Mouse (Mus musculus): Measurements from ENCODE around the gene Ptpn11.

The Ptpn11 gene

GRCm38 (mm10) chr5:121125563-121125962 lies 65.6 kb downstream of the Ptpn11 start:
- no peak for DNase-seq (ENCODE audit: low read depth)

- peak; percentile 38 for DNase-seq (ENCODE audit: low read depth)
These were observed 66.7 kb downstream of the Ptpn11 start for GRCm38 (mm10) chr5:121124208-121125185.

- no peak for DNase-seq (ENCODE audit: low read depth)
These were observed 67.8 kb downstream of the Ptpn11 start for GRCm38 (mm10) chr5:121123399-121123798.

- no peak for DNase-seq (ENCODE audit: low read depth)
These were observed 68.6 kb downstream of the Ptpn11 start for GRCm38 (mm10) chr5:121122577-121122976.

GRCm38 (mm10) chr5:121122036-121122435 lies 69.2 kb downstream of the Ptpn11 start:
- DNase-seq (ENCODE audit: low read depth), result no peak

GRCm38 (mm10) chr5:121119331-121120034 lies 71.7 kb downstream of the Ptpn11 start:
- no peak for DNase-seq (ENCODE audit: low read depth)

GRCm38 (mm10) chr5:121118345-121118744 lies 72.9 kb downstream of the Ptpn11 start:
- DNase-seq (ENCODE audit: low read depth), result no peak

- no peak for DNase-seq (ENCODE audit: low read depth)
These were observed 74.3 kb downstream of the Ptpn11 start for GRCm38 (mm10) chr5:121116941-121117340.

- DNase-seq (ENCODE audit: low read depth), result no peak
These were observed 75.6 kb downstream of the Ptpn11 start for GRCm38 (mm10) chr5:121115391-121116157.

GRCm38 (mm10) chr5:121114151-121114550 lies 77.0 kb downstream of the Ptpn11 start:
- no peak for DNase-seq (ENCODE audit: low read depth)

GRCm38 (mm10) chr5:121112390-121112789 lies 78.8 kb downstream of the Ptpn11 start:
- no peak for DNase-seq (ENCODE audit: low read depth)

GRCm38 (mm10) chr5:121111106-121111915 lies 79.9 kb downstream of the Ptpn11 start:
- no peak for DNase-seq (ENCODE audit: low read depth)

GRCm38 (mm10) chr5:121109185-121109584 lies 82.0 kb downstream of the Ptpn11 start:
- no peak for DNase-seq (ENCODE audit: low read depth)

- no peak for DNase-seq (ENCODE audit: low read depth)
These were observed 84.3 kb downstream of the Ptpn11 start for GRCm38 (mm10) chr5:121106913-121107312.

- no peak for DNase-seq (ENCODE audit: low read depth)
These were observed 90.2 kb downstream of the Ptpn11 start for GRCm38 (mm10) chr5:121100886-121101580.

- DNase-seq (ENCODE audit: low read depth), result no peak
These were observed 91.1 kb downstream of the Ptpn11 start for GRCm38 (mm10) chr5:121100095-121100494.

GRCm38 (mm10) chr5:121097970-121098369 lies 93.2 kb downstream of the Ptpn11 start:
- DNase-seq (ENCODE audit: low read depth), result no peak

- no peak for DNase-seq (ENCODE audit: low read depth)
These were observed 94.5 kb downstream of the Ptpn11 start for GRCm38 (mm10) chr5:121096744-121097143.

- DNase-seq (ENCODE audit: low read depth), result no peak
These were observed 97.9 kb downstream of the Ptpn11 start for GRCm38 (mm10) chr5:121093281-121093680.

GRCm38 (mm10) chr5:121089660-121090059 lies 101.5 kb downstream of the Ptpn11 start:
- DNase-seq (ENCODE audit: low read depth), result no peak

- no peak for DNase-seq (ENCODE audit: low read depth)
These were observed 103.5 kb downstream of the Ptpn11 start for GRCm38 (mm10) chr5:121087733-121088132.
